ENCODE assay signal across 8 mouse cellular contexts in the genomic region with DNA sequence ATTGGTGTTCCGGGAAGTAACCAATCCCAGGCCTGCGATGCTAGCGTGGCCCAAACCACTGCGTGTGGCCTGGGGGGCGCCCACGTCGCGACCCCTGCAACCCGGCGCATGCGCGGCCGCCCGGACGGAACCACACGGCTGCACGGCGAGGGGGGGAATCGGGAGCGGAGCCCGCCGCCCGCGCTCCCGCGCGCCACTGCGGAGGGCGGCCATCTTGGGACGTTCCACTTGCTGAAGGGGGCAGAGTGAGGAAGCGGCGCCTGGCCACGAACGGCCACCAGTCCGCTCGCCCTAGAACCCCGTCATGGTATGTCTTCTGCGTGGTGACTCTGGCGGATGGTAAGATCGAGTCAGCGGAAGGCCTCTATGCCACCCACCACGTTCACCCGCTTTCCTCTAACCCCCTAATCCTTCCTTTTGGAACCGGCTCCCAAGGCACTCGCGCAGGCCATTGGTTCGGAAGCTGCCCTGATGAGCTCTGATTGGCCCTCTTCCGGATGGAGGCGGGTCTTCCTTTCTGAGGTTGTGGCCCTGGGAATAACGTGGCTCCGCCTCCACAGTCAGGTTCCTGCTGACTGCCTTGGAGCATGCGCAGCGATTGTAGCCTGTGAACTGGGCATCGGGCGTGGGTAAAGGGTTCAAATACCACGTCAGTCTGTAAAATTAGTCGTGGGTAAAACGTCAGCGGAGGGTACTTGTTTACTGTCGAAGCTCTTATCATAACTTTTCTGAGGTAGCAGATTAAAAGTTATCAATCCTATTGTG. TPM values are rescaled to one million over a fixed set of nuclear protein-coding genes. Genes with fewer than 3 reads are reported as not detected.
DNase-seq lines count a peak whose midpoint lies in the region; ATAC-seq lines count a peak whose summit lies in the region.
"Not testable (repeated sequence)": the region's sequence is repeated elsewhere in the genome, so short reads cannot be mapped to it uniquely, and the experiment has no call there.

A gene (plus strand): TSS at position 199 of the 765 bp plus-strand sequence.

- H3K4me3 ChIP-seq in hindbrain, embryonic 13.5 days, result peak within 1 kb of the TSS; percentile 35

- peak within 1 kb of the TSS; percentile 52 for H3K4me2 ChIP-seq in hindbrain, embryonic 13.5 days

- H3K36me3 ChIP-seq in hindbrain, embryonic 13.5 days, result not testable (repeated sequence)

- 13% methylated on average over 30 of the region's 60 CpGs for WGBS in hindbrain, embryonic 13.5 days

- H3K27ac ChIP-seq in hindbrain, embryonic 13.5 days, result peak within 1 kb of the TSS; percentile 55

- not testable (repeated sequence) for H3K27me3 ChIP-seq in hindbrain, embryonic 13.5 days

- H3K9ac ChIP-seq in hindbrain, embryonic 13.5 days, result peak within 1 kb of the TSS; percentile 51

- peak; percentile 96 for DNase-seq in NIH3T3 (ENCODE audit: low read depth)
- DNase-seq in cerebellum, postnatal 14 days, result peak; percentile 95
- peak; percentile 88 to 93 for DNase-seq in frontal cortex, postnatal 14 days (ENCODE audit: low spot score in 2 of 2)
- peak; percentile 68 to 73 for DNase-seq in layer of hippocampus, postnatal 25 days (ENCODE audit: extremely low spot score in 1 of 2, low spot score in 1 of 2)
- DNase-seq in lung, postnatal 25 days (ENCODE audit: low spot score), result peak; percentile 97
- peak; percentile 93 for DNase-seq in retina, embryonic 14.5 days (ENCODE audit: low spot score)
- peak; percentile 90 for DNase-seq in thymus, postnatal 4 days

- H3K4me1 ChIP-seq in hindbrain, embryonic 13.5 days (replicated peaks), result not testable (repeated sequence)

- peak; percentile 97 for ATAC-seq in hindbrain, embryonic 13.5 days (ENCODE audit: low FRiP score)

- not testable (repeated sequence) for H3K9me3 ChIP-seq in hindbrain, embryonic 13.5 days

RNA-seq across cellular contexts. Expression of the gene that starts here (rescaled TPM):
- polyA plus RNA-seq in hindbrain, embryonic 13.5 days (2015; fragmentation: Nextera tagmentation; extraction: Ambion mirVana), result 32.2 and 32.4 TPM in 2 replicates
- total RNA-seq in layer of hippocampus, postnatal 25 days (2021), result 10 to 100 TPM; 51.1 to 55.2 TPM

Comparison
In these comparisons a context has a peak if more than half of its experiments do, and no peak if none do; other contexts are left out.
1. Peak in every context shown above with its lines: DNase-seq, ATAC-seq, H3K4me3 ChIP-seq and H3K27ac ChIP-seq.